Mouse (Mus musculus): ENCODE data around the gene Zfand3. TPM values are rescaled to one million over a fixed set of nuclear protein-coding genes. Genes with fewer than 3 reads are reported as not detected.

Zfand3 gene
- polyA plus RNA-seq, 1 experiment, result 682 TPM

DNA sequence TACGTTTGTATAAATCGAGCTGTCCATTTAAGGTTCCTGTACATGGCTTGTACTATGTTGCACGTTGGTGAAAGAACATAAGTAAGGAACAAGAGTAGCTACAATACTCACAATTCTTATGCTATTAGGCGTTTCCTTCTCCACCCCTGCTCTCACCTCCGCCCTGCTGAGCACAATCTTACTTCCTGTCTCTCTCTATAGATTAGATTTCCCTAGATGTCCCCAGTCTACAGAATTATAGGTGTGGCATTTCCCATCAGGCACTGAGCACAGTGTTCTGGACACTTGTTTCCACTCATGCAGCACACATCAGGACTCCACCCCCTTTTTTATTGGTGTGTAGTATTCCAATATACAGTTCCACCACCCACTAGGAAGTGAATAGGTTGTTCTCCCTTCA, 14.9 kb upstream of the Zfand3 start:
- no peak overlapping the region for H3K4me3 ChIP-seq (ENCODE audit: control insufficient read depth, low read depth, low read length)
- no peaks in the 10 kb centered on the region for H3K36me3 ChIP-seq (ENCODE audit: control insufficient read depth, insufficient read depth, low read length)
- no peak overlapping the region for H3K27ac ChIP-seq (ENCODE audit: control insufficient read depth, insufficient read depth, low read depth, low read length)
- peaks cover 9% of the 10 kb centered on the region for H3K4me1 ChIP-seq (ENCODE audit: control insufficient read depth, insufficient read depth, low read length)
- no peak for TF ChIP-seq POLR2A (IDR thresholded peaks at IDR 0.05; ENCODE audit: control insufficient read depth, low read depth, low read length)
- no peak for TF ChIP-seq CTCF (IDR thresholded peaks at IDR 0.05; ENCODE audit: control insufficient read depth, insufficient read depth, insufficient replicate concordance, low read depth, low read length)
- H3K27me3 ChIP-seq (ENCODE audit: control insufficient read depth, insufficient read depth, low read length), result no peaks in the 10 kb centered on the region

DNA sequence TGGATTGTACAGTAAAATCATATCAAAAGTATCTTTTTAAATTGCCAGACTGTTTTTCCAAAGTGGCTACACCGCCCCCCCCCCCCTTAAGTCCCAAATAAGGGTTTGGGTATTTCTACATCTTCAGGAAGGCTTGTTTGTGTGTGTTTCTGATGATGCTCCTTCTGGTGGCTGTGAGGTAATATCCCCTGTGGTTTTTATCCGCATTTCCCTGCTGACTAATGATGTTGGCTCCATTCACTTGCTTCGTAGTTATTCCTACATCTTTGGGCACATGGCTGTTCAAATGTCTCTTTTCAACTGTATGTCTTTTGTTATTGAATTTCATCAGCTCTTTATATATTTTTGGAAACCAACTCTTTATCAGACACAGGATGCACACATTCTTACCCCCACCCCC, 14.4 kb upstream of the Zfand3 start:
- no peaks in the 10 kb centered on the region for H3K36me3 ChIP-seq (ENCODE audit: control insufficient read depth, insufficient read depth, low read length)
- TF ChIP-seq POLR2A (IDR thresholded peaks at IDR 0.05; ENCODE audit: control insufficient read depth, low read depth, low read length), result no peak
- no peak for TF ChIP-seq CTCF (IDR thresholded peaks at IDR 0.05; ENCODE audit: control insufficient read depth, insufficient read depth, insufficient replicate concordance, low read depth, low read length)
- no peaks in the 10 kb centered on the region for H3K27me3 ChIP-seq (ENCODE audit: control insufficient read depth, insufficient read depth, low read length)
- peaks cover 9% of the 10 kb centered on the region for H3K4me1 ChIP-seq (ENCODE audit: control insufficient read depth, insufficient read depth, low read length)
- no peak overlapping the region for H3K4me3 ChIP-seq (ENCODE audit: control insufficient read depth, low read depth, low read length)
- H3K27ac ChIP-seq (ENCODE audit: control insufficient read depth, insufficient read depth, low read depth, low read length), result no peak overlapping the region

DNA sequence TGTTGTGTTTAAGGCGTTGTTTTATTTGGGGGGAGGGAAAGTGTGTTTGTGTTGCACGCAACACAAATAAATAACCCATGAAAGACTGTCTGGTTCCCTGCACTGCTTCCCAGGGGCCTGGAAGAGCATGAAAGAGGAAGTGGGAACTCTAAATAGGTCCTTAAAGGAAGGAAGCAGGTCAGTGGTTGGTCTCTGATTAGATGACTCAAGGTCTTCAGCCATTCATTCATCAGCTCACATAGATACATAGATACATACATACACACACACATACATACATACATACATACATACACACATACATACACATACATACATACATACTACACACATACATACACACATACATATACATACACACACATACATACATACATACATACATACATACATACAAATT, 13.7 kb upstream of the Zfand3 start:
- Histone ChIP-seq H3K4me1 (ENCODE audit: control insufficient read depth, insufficient read depth, low read length) (peaks cover 9% of the 10 kb centered on the region), H3K27me3 (ENCODE audit: control insufficient read depth, insufficient read depth, low read length) (no peaks in the 10 kb centered on the region), H3K27ac (ENCODE audit: control insufficient read depth, insufficient read depth, low read depth, low read length) (no peak overlapping the region), H3K36me3 (ENCODE audit: control insufficient read depth, insufficient read depth, low read length) (no peaks in the 10 kb centered on the region), H3K4me3 (ENCODE audit: control insufficient read depth, low read depth, low read length) (no peak overlapping the region)
- no peak for TF ChIP-seq POLR2A (IDR thresholded peaks at IDR 0.05; ENCODE audit: control insufficient read depth, low read depth, low read length)
- TF ChIP-seq CTCF (IDR thresholded peaks at IDR 0.05; ENCODE audit: control insufficient read depth, insufficient read depth, insufficient replicate concordance, low read depth, low read length), result no peak

DNA sequence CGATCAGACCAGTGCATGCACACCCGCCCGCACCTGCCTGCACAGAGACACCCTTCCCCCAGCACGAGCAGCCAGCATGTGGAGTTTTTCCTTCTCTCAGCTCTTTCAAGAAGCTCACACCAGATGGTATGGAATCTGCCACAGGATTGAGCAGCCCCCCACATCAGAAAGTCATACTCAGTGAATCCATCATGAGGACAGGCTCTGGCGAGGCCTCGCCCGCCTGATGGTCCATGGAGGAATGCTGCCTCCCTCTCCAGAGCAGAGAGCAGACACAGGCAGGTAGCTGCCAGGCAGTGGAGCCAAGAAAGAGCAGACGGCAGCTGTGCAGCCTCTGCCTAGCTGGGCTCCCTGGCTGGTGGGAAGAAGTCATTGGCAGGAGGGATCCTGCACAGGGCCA, 11.0 kb upstream of the Zfand3 start:
- Histone ChIP-seq H3K36me3 (ENCODE audit: control insufficient read depth, insufficient read depth, low read length) (no peaks in the 10 kb centered on the region), H3K4me3 (ENCODE audit: control insufficient read depth, low read depth, low read length) (no peak overlapping the region)
- TF ChIP-seq CTCF (IDR thresholded peaks at IDR 0.05; ENCODE audit: control insufficient read depth, insufficient read depth, insufficient replicate concordance, low read depth, low read length), result no peak
- TF ChIP-seq POLR2A (IDR thresholded peaks at IDR 0.05; ENCODE audit: control insufficient read depth, low read depth, low read length), result no peak

DNA sequence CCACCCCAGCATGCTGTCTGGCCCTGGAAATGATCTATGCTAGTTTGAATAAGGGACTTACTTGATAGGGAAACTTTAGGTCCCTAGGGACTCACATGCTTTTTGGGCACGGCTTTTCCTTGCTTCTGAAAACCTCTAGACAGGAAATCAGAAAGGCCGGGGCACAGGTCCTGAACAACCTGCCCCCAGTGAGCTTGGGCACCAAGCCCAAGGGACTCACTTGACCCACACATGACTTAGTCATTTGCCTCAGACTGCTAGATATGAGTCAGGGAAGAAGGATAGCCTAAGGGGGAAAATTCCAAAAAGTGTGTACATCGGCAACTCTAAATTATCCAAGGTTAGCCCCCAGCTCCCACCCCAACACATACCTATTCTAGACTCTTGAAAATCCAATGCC, 10.5 kb upstream of the Zfand3 start:
- Histone ChIP-seq H3K36me3 (ENCODE audit: control insufficient read depth, insufficient read depth, low read length) (no peaks in the 10 kb centered on the region), H3K27ac (ENCODE audit: control insufficient read depth, insufficient read depth, low read depth, low read length) (no peak overlapping the region), H3K27me3 (ENCODE audit: control insufficient read depth, insufficient read depth, low read length) (no peaks in the 10 kb centered on the region), H3K4me3 (ENCODE audit: control insufficient read depth, low read depth, low read length) (no peak overlapping the region), H3K4me1 (ENCODE audit: control insufficient read depth, insufficient read depth, low read length) (peaks cover 7% of the 10 kb centered on the region)
- no peak for TF ChIP-seq CTCF (IDR thresholded peaks at IDR 0.05; ENCODE audit: control insufficient read depth, insufficient read depth, insufficient replicate concordance, low read depth, low read length)
- no peak for TF ChIP-seq POLR2A (IDR thresholded peaks at IDR 0.05; ENCODE audit: control insufficient read depth, low read depth, low read length)

More for the DNA sequence above, 11.0 kb upstream of the Zfand3 start:
- H3K27ac ChIP-seq (ENCODE audit: control insufficient read depth, insufficient read depth, low read depth, low read length), result no peak overlapping the region
- peaks cover 11% of the 10 kb centered on the region for H3K4me1 ChIP-seq (ENCODE audit: control insufficient read depth, insufficient read depth, low read length)
- no peaks in the 10 kb centered on the region for H3K27me3 ChIP-seq (ENCODE audit: control insufficient read depth, insufficient read depth, low read length)

DNA sequence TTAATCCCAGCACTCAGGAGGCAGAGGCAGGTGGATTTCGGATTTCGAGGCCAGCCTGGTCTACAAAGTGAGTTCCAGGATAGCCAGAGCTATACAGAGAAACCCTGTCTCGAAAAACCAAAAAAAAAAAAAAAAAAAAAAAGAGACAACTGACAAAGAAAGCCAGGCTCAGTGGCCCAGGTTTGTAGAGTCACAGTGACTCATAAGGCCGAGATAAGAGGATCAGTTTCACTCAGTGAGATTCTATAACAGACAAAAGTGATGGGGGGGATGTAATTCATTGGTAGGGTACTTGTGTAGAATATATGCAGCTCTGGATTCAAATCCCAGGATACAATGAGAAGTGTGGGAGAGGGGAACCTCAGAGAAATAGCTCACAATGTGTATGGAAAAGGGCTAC, 10.1 kb upstream of the Zfand3 start:
- Histone ChIP-seq H3K36me3 (ENCODE audit: control insufficient read depth, insufficient read depth, low read length) (no peaks in the 10 kb centered on the region), H3K27ac (ENCODE audit: control insufficient read depth, insufficient read depth, low read depth, low read length) (no peak overlapping the region), H3K27me3 (ENCODE audit: control insufficient read depth, insufficient read depth, low read length) (no peaks in the 10 kb centered on the region), H3K4me3 (ENCODE audit: control insufficient read depth, low read depth, low read length) (no peak overlapping the region), H3K4me1 (ENCODE audit: control insufficient read depth, insufficient read depth, low read length) (peaks cover 3% of the 10 kb centered on the region)
- no peak for TF ChIP-seq CTCF (IDR thresholded peaks at IDR 0.05; ENCODE audit: control insufficient read depth, insufficient read depth, insufficient replicate concordance, low read depth, low read length)
- no peak for TF ChIP-seq POLR2A (IDR thresholded peaks at IDR 0.05; ENCODE audit: control insufficient read depth, low read depth, low read length)

DNA sequence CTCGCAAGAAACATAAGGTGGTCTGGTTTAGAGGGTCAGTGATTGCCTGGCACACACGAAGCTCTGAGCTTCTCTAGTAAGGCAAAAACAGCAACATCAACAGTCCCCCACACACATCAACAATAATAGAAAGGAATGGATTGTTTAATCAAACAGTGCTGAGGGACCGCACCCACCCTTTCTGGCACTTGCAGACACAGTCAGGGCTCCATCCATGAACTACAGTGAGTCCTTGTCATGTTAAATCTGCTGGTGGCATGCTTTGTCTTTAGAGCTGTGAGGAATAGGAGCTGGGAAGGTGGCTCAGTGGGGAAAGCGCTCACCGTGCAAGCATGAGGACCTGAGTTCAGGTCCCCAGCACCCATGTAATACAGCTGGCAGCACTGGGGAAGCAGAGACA, 8.5 kb upstream of the Zfand3 start:
- H3K4me1 ChIP-seq (ENCODE audit: control insufficient read depth, insufficient read depth, low read length), result peaks cover 3% of the 10 kb centered on the region
- no peak overlapping the region for H3K27ac ChIP-seq (ENCODE audit: control insufficient read depth, insufficient read depth, low read depth, low read length)
- no peaks in the 10 kb centered on the region for H3K36me3 ChIP-seq (ENCODE audit: control insufficient read depth, insufficient read depth, low read length)
- TF ChIP-seq POLR2A (IDR thresholded peaks at IDR 0.05; ENCODE audit: control insufficient read depth, low read depth, low read length) (no peak), CTCF (IDR thresholded peaks at IDR 0.05; ENCODE audit: control insufficient read depth, insufficient read depth, insufficient replicate concordance, low read depth, low read length) (no peak)
- no peaks in the 10 kb centered on the region for H3K27me3 ChIP-seq (ENCODE audit: control insufficient read depth, insufficient read depth, low read length)
- no peak overlapping the region for H3K4me3 ChIP-seq (ENCODE audit: control insufficient read depth, low read depth, low read length)

DNA sequence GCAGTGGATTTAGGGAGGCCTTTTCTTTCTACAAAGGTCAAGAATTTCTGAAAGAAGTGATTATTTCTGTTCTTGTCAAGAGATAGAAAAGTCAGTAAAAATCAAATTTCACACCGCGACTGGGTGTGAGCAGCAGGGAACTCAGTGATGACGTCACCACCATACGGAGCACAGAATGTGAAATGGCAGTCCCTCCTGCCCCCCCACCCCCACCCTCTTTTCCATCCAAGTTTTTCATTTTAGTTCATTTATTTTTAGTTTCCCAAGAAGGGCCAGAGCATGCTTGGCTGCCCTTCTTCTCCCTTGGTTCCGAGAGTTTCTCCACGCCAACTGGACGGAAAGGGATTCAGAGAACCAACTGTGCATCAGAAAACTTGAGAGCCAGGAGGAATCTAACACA, 6.8 kb upstream of the Zfand3 start:
- TF ChIP-seq POLR2A (IDR thresholded peaks at IDR 0.05; ENCODE audit: control insufficient read depth, low read depth, low read length), result no peak
- no peak for TF ChIP-seq CTCF (IDR thresholded peaks at IDR 0.05; ENCODE audit: control insufficient read depth, insufficient read depth, insufficient replicate concordance, low read depth, low read length)
- Histone ChIP-seq H3K4me1 (ENCODE audit: control insufficient read depth, insufficient read depth, low read length) (peaks cover 3% of the 10 kb centered on the region), H3K27me3 (ENCODE audit: control insufficient read depth, insufficient read depth, low read length) (no peaks in the 10 kb centered on the region), H3K36me3 (ENCODE audit: control insufficient read depth, insufficient read depth, low read length) (no peaks in the 10 kb centered on the region), H3K27ac (ENCODE audit: control insufficient read depth, insufficient read depth, low read depth, low read length) (no peak overlapping the region), H3K4me3 (ENCODE audit: control insufficient read depth, low read depth, low read length) (no peak overlapping the region)
